Mouse (Mus musculus) right cerebral cortex, postnatal 36 days (tissue): ENCODE results near the gene Suco.

Experiments used
- DNase-seq, 2 experiments: peaks; one replicate each; pipeline ENCODE4 v3.0.0; 2022; ENCODE audit warnings: low spot score in 2 of 2, mixed read lengths in 1 of 2

Gene Suco

GRCm38 (mm10) chr1:161894126-161894525 lies 17.6 kb upstream of the Suco start:
- DNase-seq = no peak

GRCm38 (mm10) chr1:161888823-161889222 lies 12.3 kb upstream of the Suco start:
- no peak for DNase-seq

GRCm38 (mm10) chr1:161887679-161888260 lies 11.3 kb upstream of the Suco start:
- no peak for DNase-seq

GRCm38 (mm10) chr1:161885762-161886161 lies 9.3 kb upstream of the Suco start:
- no peak for DNase-seq

GRCm38 (mm10) chr1:161877580-161878142 lies 1.2 kb upstream of the Suco start:
- DNase-seq = no peak

GRCm38 (mm10) chr1:161875706-161876552 lies 553 bp downstream of the Suco start:
- peak in 1 of 2 experiments; percentile 20 for DNase-seq

GRCm38 (mm10) chr1:161869422-161869821 lies 7.1 kb downstream of the Suco start:
- no peak for DNase-seq

GRCm38 (mm10) chr1:161868413-161868812 lies 8.1 kb downstream of the Suco start:
- no peak for DNase-seq

- DNase-seq = no peak
Observed at GRCm38 (mm10) chr1:161863742-161864141, 12.7 kb downstream of the Suco start.

- DNase-seq = no peak
Observed at GRCm38 (mm10) chr1:161859248-161859647, 17.2 kb downstream of the Suco start.

- no peak for DNase-seq
Observed at GRCm38 (mm10) chr1:161826677-161827076, 49.8 kb downstream of the Suco start.

GRCm38 (mm10) chr1:161809428-161809827 lies 67.1 kb downstream of the Suco start:
- no peak for DNase-seq

- DNase-seq = no peak
Observed at GRCm38 (mm10) chr1:161808980-161809379, 67.5 kb downstream of the Suco start.

GRCm38 (mm10) chr1:161804541-161804971 lies 71.9 kb downstream of the Suco start:
- DNase-seq = no peak

- DNase-seq = no peak
Observed at GRCm38 (mm10) chr1:161801321-161801720, 75.2 kb downstream of the Suco start.

GRCm38 (mm10) chr1:161800256-161800655 lies 76.2 kb downstream of the Suco start:
- no peak for DNase-seq

GRCm38 (mm10) chr1:161799791-161800190 lies 76.7 kb downstream of the Suco start:
- DNase-seq = no peak

GRCm38 (mm10) chr1:161798866-161799265 lies 77.6 kb downstream of the Suco start:
- no peak for DNase-seq

- DNase-seq = no peak
Observed at GRCm38 (mm10) chr1:161794447-161795211, 81.9 kb downstream of the Suco start.

- DNase-seq = no peak
Observed at GRCm38 (mm10) chr1:161793321-161793720, 83.2 kb downstream of the Suco start.

GRCm38 (mm10) chr1:161792687-161792969 lies 83.9 kb downstream of the Suco start:
- no peak for DNase-seq
